Mouse (Mus musculus): Measurements from ENCODE around the gene Rtl6.

Rtl6 gene

GRCm38 (mm10) chr15:84536611-84537010, 21.0 kb downstream of the Rtl6 start:
- DNase-seq, result no peak

DNA sequence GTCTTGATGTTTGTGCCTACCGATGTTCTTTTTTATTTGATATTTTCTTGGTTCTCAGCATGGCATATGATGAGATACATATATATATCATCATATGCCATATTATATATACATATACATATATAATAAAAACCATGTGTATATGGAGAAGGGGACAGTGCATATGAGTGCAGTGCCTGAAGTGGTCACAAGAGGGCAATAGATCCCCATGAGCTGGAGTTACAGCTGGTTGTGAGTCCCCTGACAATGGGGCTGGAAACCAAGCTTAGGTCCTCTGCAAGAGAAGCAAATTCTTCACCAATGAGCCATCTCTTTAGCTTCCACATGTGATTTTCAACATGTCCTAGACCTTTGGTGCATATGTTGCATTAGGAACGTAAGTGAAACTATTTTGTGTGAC, 21.7 kb downstream of the Rtl6 start:
- no peak for DNase-seq

DNA sequence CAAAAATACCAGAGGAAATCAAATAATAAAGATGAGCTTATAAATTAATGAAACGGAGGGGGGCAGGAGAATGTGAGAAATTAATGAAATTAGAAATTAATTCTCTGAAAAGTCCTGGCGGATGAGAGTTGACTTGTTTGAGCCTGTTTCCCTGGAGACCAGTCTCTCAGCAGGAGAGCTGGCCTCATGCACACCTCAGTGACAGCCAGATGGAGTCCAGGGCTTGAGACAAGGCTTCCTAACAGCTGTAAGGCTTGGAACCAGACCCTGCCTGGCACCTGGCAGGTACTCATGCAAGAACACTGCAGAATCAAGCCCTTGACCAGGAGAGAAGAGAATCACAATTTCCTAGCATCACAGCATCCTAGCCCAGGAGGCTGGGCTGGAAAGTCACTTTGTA, 25.4 kb downstream of the Rtl6 start:
- no peak for DNase-seq

DNA sequence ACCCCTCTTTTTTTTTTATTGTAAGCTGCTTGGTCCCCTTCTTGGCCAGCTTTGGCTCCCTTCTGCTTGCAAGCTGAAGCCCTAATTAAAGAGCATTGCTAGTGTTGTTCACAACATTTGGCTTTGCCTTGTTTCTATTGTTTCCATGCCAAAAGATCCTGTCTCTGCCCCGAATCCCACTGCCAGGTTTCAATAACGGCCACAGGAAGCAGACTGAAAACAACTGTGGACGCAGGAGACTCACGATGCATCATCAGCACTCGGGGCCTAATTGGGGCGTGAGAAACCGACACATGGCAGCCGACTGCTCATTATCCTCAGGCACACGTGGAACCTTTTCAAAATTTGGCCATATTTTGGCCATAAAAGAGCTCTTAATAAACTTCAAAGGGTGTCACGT, 26.1 kb downstream of the Rtl6 start:
- peak; percentile 20 for DNase-seq

DNA sequence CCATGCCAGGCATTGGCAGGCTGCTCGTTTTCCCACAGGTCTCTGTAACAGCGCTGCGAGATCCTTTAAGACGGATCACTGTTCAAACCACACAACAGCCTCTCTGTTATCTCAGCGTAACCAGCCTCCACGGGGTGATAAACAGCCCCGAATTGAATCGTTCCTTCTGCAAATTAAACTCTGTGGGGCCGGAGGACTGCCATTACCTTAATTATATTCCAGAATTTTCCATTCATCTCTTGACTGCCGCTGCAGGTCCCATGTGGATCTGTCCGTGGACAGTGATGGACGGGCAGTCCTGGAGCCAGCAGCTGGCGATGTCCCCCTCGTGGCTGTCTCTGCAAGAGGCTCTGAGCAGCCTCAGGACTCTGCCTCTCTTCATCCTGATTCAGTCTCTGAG, 30.7 kb downstream of the Rtl6 start:
- no peak for DNase-seq

- no peak for DNase-seq
Measured at GRCm38 (mm10) chr15:84525222-84525883, 32.3 kb downstream of the Rtl6 start.

GRCm38 (mm10) chr15:84522953-84523689, 34.5 kb downstream of the Rtl6 start:
- no peak for DNase-seq

DNA sequence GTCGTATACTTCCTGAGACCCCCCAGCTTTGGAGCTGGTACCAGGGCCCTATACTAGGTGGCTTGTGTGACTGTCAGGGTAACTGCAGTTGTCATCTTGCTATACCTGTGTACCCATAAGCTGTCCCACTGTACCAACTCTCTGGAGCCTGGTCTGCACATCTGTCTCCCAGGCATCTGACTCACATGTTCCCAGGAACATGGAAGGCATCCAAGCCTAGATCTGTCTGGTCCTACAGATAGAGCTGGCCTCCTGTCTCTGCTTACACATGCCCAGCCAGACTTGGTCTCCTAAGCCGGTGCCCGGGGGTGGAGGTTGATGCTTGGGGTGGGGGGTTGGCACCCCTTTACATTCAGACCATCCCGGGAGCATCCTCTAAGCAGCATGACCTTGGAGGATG, 36.1 kb downstream of the Rtl6 start:
- DNase-seq, result no peak

GRCm38 (mm10) chr15:84518540-84518939, 39.1 kb downstream of the Rtl6 start:
- no peak for DNase-seq

GRCm38 (mm10) chr15:84512626-84513296, 44.9 kb downstream of the Rtl6 start:
- DNase-seq, result no peak

GRCm38 (mm10) chr15:84509981-84510380, 47.6 kb downstream of the Rtl6 start:
- DNase-seq, result peak; percentile 75

- no peak for DNase-seq
Measured at GRCm38 (mm10) chr15:84509161-84509560, 48.5 kb downstream of the Rtl6 start.

- DNase-seq, result peak; percentile 89
Measured at GRCm38 (mm10) chr15:84506026-84506425, 51.6 kb downstream of the Rtl6 start.

DNA sequence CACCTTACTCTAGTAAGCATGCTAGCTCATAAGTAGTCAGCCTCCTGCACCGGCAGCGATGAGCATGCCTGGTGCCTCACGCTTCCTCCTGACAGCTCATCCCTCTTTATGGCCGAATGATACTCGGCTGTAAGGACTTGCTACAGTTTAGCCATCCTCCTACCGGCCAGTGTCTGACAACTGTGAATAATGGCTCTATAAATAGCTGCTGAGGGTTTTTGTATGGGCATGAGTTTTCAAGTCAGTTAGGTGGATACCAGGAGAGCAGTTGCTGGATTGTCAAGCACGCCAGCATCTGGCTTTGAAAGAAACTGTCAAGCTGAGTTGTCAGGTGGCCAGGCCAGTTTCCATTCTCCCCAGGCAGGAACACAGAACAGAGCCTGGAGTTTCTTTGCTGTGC, 52.7 kb downstream of the Rtl6 start:
- no peak for DNase-seq
